In genomic region chr19:41264331-41264799, GRCm38 (mm10) we compare ENCODE assay signal across 8 mouse cellular contexts. TPM values are rescaled to one million over a fixed set of nuclear protein-coding genes. Genes with fewer than 3 reads are reported as not detected.
A peak's percentile ranks its signal among the peaks of the same experiment; 100 is the strongest.
DNase-seq lines count a peak whose midpoint lies in the region; ATAC-seq and TF ChIP-seq lines count a peak whose summit lies in the region.

No protein-coding gene starts in this region.

- H3K27me3 ChIP-seq in forebrain, embryonic 15.5 days = no peaks in the 10 kb centered on the region
- no peaks in the 10 kb centered on the region for H3K27me3 ChIP-seq in liver, embryonic 15.5 days

- H3K4me1 ChIP-seq in bone marrow macrophage, adult 2 months (ENCODE audit: control insufficient read depth, insufficient read depth, low read length) = peaks cover 25% of the 10 kb centered on the region
- peaks cover 35% of the 10 kb centered on the region for H3K4me1 ChIP-seq in forebrain, embryonic 15.5 days
- peaks cover 40% of the 10 kb centered on the region for H3K4me1 ChIP-seq in liver, embryonic 15.5 days (replicated peaks)

- 0 out of 2 replicates have a peak, but pooled peaks have one; percentile 1 for ATAC-seq in forebrain, embryonic 15.5 days (replicated peaks)
- no peak for ATAC-seq in liver, embryonic 15.5 days (ENCODE audit: insufficient read depth)

- no peak for TF ChIP-seq POLR2A in bone marrow macrophage, adult 2 months (IDR thresholded peaks at IDR 0.05; ENCODE audit: borderline replicate concordance, low read depth, low read length)

- peak overlapping the region; percentile 70 for H3K4me3 ChIP-seq in bone marrow macrophage, adult 2 months (ENCODE audit: insufficient read depth, low read length)
- peak overlapping the region; percentile 78 for H3K4me3 ChIP-seq in forebrain, embryonic 15.5 days
- H3K4me3 ChIP-seq in liver, embryonic 15.5 days (replicated peaks) = peak overlapping the region; percentile 93

- no peaks in the 10 kb centered on the region for H3K9me3 ChIP-seq in forebrain, embryonic 15.5 days
- H3K9me3 ChIP-seq in liver, embryonic 15.5 days (replicated peaks) = no peaks in the 10 kb centered on the region

- H3K9ac ChIP-seq in forebrain, embryonic 15.5 days (replicated peaks) = peak overlapping the region; percentile 98
- peak overlapping the region; percentile 91 for H3K9ac ChIP-seq in liver, embryonic 15.5 days

- peak overlapping the region; percentile 86 for H3K27ac ChIP-seq in bone marrow macrophage, adult 2 months (ENCODE audit: insufficient read depth, low read depth, low read length)
- peak overlapping the region; percentile 97 for H3K27ac ChIP-seq in forebrain, embryonic 15.5 days (replicated peaks)
- H3K27ac ChIP-seq in liver, embryonic 15.5 days (replicated peaks) = peak overlapping the region; percentile 93

- no peaks in the 10 kb centered on the region for H3K36me3 ChIP-seq in forebrain, embryonic 15.5 days
- H3K36me3 ChIP-seq in liver, embryonic 15.5 days (replicated peaks) = no peaks in the 10 kb centered on the region

- peak overlapping the region; percentile 69 for H3K4me2 ChIP-seq in forebrain, embryonic 15.5 days (replicated peaks)
- peak overlapping the region; percentile 82 for H3K4me2 ChIP-seq in liver, embryonic 15.5 days

- WGBS in forebrain, embryonic 15.5 days = 28% methylated on average over 13 of the region's 13 CpGs
- 20% methylated on average over 13 of the region's 13 CpGs for WGBS in liver, embryonic 15.5 days (ENCODE audit: insufficient replicate concordance)

- peak; percentile 11 for DNase-seq in layer of hippocampus, adult 9-10 months (ENCODE audit: low spot score)
- no peak for DNase-seq in layer of hippocampus, adult 11-12 months (ENCODE audit: low spot score)
- no peak for DNase-seq in adrenal gland, adult 8-10 months
- DNase-seq in gastrocnemius, adult 8-10 months (ENCODE audit: low spot score in 2 of 2) = no peak
- no peak for DNase-seq in adrenal gland, postnatal 25 days

- no peak for TF ChIP-seq CTCF in bone marrow macrophage, adult 2 months (IDR thresholded peaks at IDR 0.05; ENCODE audit: low read depth, low read length)

RNA-seq across cellular contexts. Expression of gene Tm9sf3, which starts 0.6 kb away (rescaled TPM):
- 144 and 151 TPM in 2 replicates for polyA plus RNA-seq in bone marrow macrophage, adult 2 months (2012; ENCODE audit: insufficient read depth, insufficient read length, missing spikeins)
- 92.2 and 96.3 TPM in 2 replicates for polyA plus RNA-seq in forebrain, embryonic 15.5 days (2015; fragmentation: Nextera tagmentation; extraction: Ambion mirVana)
- 52.3 and 53.5 TPM in 2 replicates for polyA plus RNA-seq in liver, embryonic 15.5 days (2015; fragmentation: Nextera tagmentation; extraction: Ambion mirVana)
- 100 to 1,000 TPM; 163 to 188 (median 173) TPM for total RNA-seq in adrenal gland, adult 8-10 months (2022)
- total RNA-seq in gastrocnemius, adult 8-10 months (2022) = 10 to 100 TPM; 57.3 to 70.7 (median 66.5) TPM
- total RNA-seq in adrenal gland, postnatal 25 days (2021) = 169 and 186 TPM in 2 replicates

RNA-seq across cellular contexts. Expression of gene Tll2, which starts 57.7 kb away (rescaled TPM):
- polyA plus RNA-seq in bone marrow macrophage, adult 2 months (2012; ENCODE audit: insufficient read depth, insufficient read length, missing spikeins) = not detected in 2 replicates
- polyA plus RNA-seq in forebrain, embryonic 15.5 days (2015; fragmentation: Nextera tagmentation; extraction: Ambion mirVana) = 0.77 and 0.85 TPM in 2 replicates
- not detected in 2 replicates for polyA plus RNA-seq in liver, embryonic 15.5 days (2015; fragmentation: Nextera tagmentation; extraction: Ambion mirVana)
- under 1 TPM in 1 of 4 experiments, not detected in 3; 0.07 TPM for total RNA-seq in adrenal gland, adult 8-10 months (2022)
- total RNA-seq in gastrocnemius, adult 8-10 months (2022) = under 1 TPM in 1 of 4 experiments, not detected in 3; 0.07 TPM
- total RNA-seq in adrenal gland, postnatal 25 days (2021) = 0.15 TPM in 1 of 2 replicates, not detected in the other
